Mouse (Mus musculus) heart, embryonic 13.5 days (tissue): ENCODE data around the gene Rps11. TPM values are rescaled to one million over a fixed set of nuclear protein-coding genes. Genes with fewer than 3 reads are reported as not detected.
"Not testable (repeated sequence)": the region's sequence is repeated elsewhere in the genome, so short reads cannot be mapped to it uniquely, and the experiment has no call there.

Experiments used
- ATAC-seq: fragments of 200-750 bp; cut with Nextera tagmentation; 2 replicates; pipeline ENCODE4 v1.8.0; 2017; ENCODE audit warnings: moderate TSS enrichment; ENCODE audit not compliant: insufficient number of reproducible peaks, low FRiP score, low TSS enrichment; ENCODE audit errors: extremely low read depth
- H3K27ac ChIP-seq: fragments of 300-500 bp; sonication (generic); replicated peaks from 2 replicates; pipeline ENCODE4 v1.5.1; 2015; ENCODE audit warnings: moderate library complexity, mild to moderate bottlenecking, inconsistent platforms
- H3K27me3 ChIP-seq: fragments of 300-500 bp; sonication (generic); replicated peaks from 2 replicates; pipeline ENCODE4 v1.6.1; 2015; ENCODE audit warnings: mild to moderate bottlenecking, inconsistent platforms
- H3K36me3 ChIP-seq: fragments of 300-500 bp; sonication (generic); 2 replicates; pipeline ENCODE4 v1.6.1; 2015; ENCODE audit warnings: mild to moderate bottlenecking, inconsistent platforms
- H3K4me1 ChIP-seq: fragments of 300-500 bp; sonication (generic); 2 replicates; pipeline ENCODE4 v1.6.1; 2015; ENCODE audit warnings: inconsistent platforms
- H3K4me2 ChIP-seq: fragments of 300-500 bp; sonication (generic); 2 replicates; pipeline ENCODE4 v1.6.1; 2015; ENCODE audit warnings: inconsistent platforms, mild to moderate bottlenecking, moderate library complexity
- H3K4me3 ChIP-seq: fragments of 300-500 bp; sonication (generic); 2 replicates; pipeline ENCODE4 v1.5.1; 2015; ENCODE audit warnings: moderate library complexity, mild to moderate bottlenecking, inconsistent platforms
- H3K9ac ChIP-seq: fragments of 300-500 bp; sonication (generic); 2 replicates; pipeline ENCODE4 v1.6.1; 2015; ENCODE audit warnings: inconsistent platforms, mild to moderate bottlenecking, moderate library complexity
- H3K9me3 ChIP-seq: fragments of 300-500 bp; sonication (generic); 2 replicates; pipeline ENCODE4 v1.6.1; 2016; ENCODE audit warnings: inconsistent platforms
- WGBS: fragments of 180-500 bp; shearing (Covaris S2); methylation state at CpG from one replicate; pipeline ENCODE4 v1.1.7; 2015; ENCODE audit warnings: mixed read lengths; 5-methylcytosine and 5-hydroxymethylcytosine counted together
- polyA plus RNA-seq: library from polyadenylated mRNA; unstranded; fragments of >200 nt; fragmentation: Nextera tagmentation; extraction: Ambion mirVana; gene quantifications from 2 replicates; pipeline ENCODE4 v1.2.1, GENCODE M21; 2015

The Rps11 gene
- polyA plus RNA-seq, 1 experiment from 2014 or later = 982 TPM

GRCm38 (mm10) chr7:45121966-45122365, 2.3 kb downstream of the Rps11 start:
- Histone ChIP-seq H3K27ac (peak overlapping the region; percentile 21), H3K36me3 (peaks cover 80% of the 10 kb centered on the region), H3K4me3 (peak overlapping the region; percentile 5; the same call in 1 of the 2 replicates), H3K9me3 (no peaks in the 10 kb centered on the region), H3K4me2 (0 out of 2 replicates have a peak overlapping the region, but pooled peaks have one; percentile 76), H3K4me1 (peaks cover 58% of the 10 kb centered on the region), H3K27me3 (no peaks in the 10 kb centered on the region), H3K9ac (peak overlapping the region; percentile 53)
- no peak for ATAC-seq

DNA sequence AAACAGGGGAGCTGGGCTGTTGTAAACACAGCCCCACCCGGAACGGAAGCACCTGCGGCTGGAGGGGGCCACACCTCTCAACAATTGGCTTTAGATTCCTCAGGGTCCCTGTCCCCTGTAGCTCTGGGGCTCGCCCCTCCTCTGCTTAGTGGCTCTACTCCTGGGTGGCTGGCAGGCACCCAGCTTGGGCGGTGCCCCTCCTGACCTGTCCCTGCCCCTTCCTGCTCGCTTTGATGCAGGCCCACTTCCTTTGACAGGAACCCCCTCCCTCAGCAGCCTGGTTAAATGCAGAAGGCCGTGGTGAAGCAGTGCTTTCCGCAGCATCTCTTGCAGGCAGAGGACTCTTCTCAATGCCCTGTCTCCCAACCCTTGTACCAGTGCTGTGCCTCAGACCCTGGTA, 2.8 kb downstream of the Rps11 start:
- no peaks in the 10 kb centered on the region for H3K27me3 ChIP-seq
- H3K4me3 ChIP-seq = peak overlapping the region; percentile 5; the same call in 1 of the 2 replicates
- peak overlapping the region; percentile 53 for H3K9ac ChIP-seq
- H3K36me3 ChIP-seq = peaks cover 74% of the 10 kb centered on the region
- 52% methylated on average over 7 of the region's 8 CpGs for WGBS
- peak overlapping the region; percentile 21 for H3K27ac ChIP-seq
- H3K4me1 ChIP-seq = peaks cover 53% of the 10 kb centered on the region
- no peak for ATAC-seq
- 0 out of 2 replicates have a peak overlapping the region, but pooled peaks have one; percentile 76 for H3K4me2 ChIP-seq
- no peaks in the 10 kb centered on the region for H3K9me3 ChIP-seq

- H3K27ac ChIP-seq = no peak overlapping the region
- 0 out of 2 replicates have a peak overlapping the region, but pooled peaks have one; percentile 16 for H3K9ac ChIP-seq
- H3K27me3 ChIP-seq = no peaks in the 10 kb centered on the region
- H3K4me3 ChIP-seq = no peak overlapping the region
- H3K4me2 ChIP-seq = no peak overlapping the region
- no peaks in the 10 kb centered on the region for H3K9me3 ChIP-seq
- no peak for ATAC-seq
- peaks cover 61% of the 10 kb centered on the region for H3K36me3 ChIP-seq
- peaks cover 47% of the 10 kb centered on the region for H3K4me1 ChIP-seq
- whole genome bisulfite sequencing = 73% methylated on average over 5 of the region's 5 CpGs
These were observed 4.2 kb downstream of the Rps11 start for GRCm38 (mm10) chr7:45119780-45120709.

GRCm38 (mm10) chr7:45118336-45118735, 5.9 kb downstream of the Rps11 start:
- 80% methylated on average over 6 of the region's 6 CpGs for WGBS
- H3K9ac ChIP-seq = no peak overlapping the region
- no peak overlapping the region for H3K4me2 ChIP-seq
- H3K4me3 ChIP-seq = no peak overlapping the region
- no peak overlapping the region for H3K27ac ChIP-seq
- no peaks in the 10 kb centered on the region for H3K9me3 ChIP-seq
- no peaks in the 10 kb centered on the region for H3K27me3 ChIP-seq
- ATAC-seq = no peak
- H3K36me3 ChIP-seq = peaks cover 56% of the 10 kb centered on the region
- H3K4me1 ChIP-seq = peaks cover 50% of the 10 kb centered on the region

- H3K27me3 ChIP-seq = no peaks in the 10 kb centered on the region
- WGBS = 81% methylated on average over 8 of the region's 8 CpGs
- peak overlapping the region; percentile 35 for H3K9ac ChIP-seq
- H3K36me3 ChIP-seq = peaks cover 49% of the 10 kb centered on the region
- no peak overlapping the region for H3K27ac ChIP-seq
- no peak for ATAC-seq
- H3K4me2 ChIP-seq = no peak overlapping the region
- peaks cover 48% of the 10 kb centered on the region for H3K4me1 ChIP-seq
- no peak overlapping the region for H3K4me3 ChIP-seq
- H3K9me3 ChIP-seq = no peaks in the 10 kb centered on the region
These were observed 6.7 kb downstream of the Rps11 start for GRCm38 (mm10) chr7:45117566-45117965.

GRCm38 (mm10) chr7:45113476-45113875, 10.8 kb downstream of the Rps11 start:
- Histone ChIP-seq H3K36me3 (peaks cover 9% of the 10 kb centered on the region), H3K27me3 (no peaks in the 10 kb centered on the region), H3K9ac (no peak overlapping the region), H3K4me1 (peaks cover 34% of the 10 kb centered on the region), H3K9me3 (no peaks in the 10 kb centered on the region), H3K4me2 (no peak overlapping the region), H3K4me3 (no peak overlapping the region), H3K27ac (peak overlapping the region; percentile 56)
- ATAC-seq = no peak
- 17% methylated on average over 2 of the region's 2 CpGs for WGBS

DNA sequence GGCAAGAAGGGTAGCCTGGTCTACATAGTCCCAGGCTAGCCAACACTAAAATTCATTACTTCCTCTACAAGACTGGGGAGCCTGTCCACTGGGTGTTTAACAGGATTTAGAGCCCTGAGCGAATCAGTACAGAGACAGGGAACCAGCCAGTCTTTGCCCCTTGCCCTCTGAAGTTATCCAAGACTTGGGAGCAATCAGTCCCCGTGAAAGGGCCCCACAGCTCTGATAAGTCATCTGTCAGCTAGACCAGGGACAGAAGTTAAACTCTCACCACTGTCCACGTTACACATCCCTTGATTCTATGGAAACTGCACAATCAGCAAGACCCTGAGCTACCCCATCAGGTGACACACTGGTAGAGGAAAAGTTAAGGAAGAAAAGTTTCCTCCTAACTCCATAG, 11.7 kb downstream of the Rps11 start:
- ATAC-seq = no peak
- H3K4me2 ChIP-seq = no peak overlapping the region
- no peak overlapping the region for H3K4me3 ChIP-seq
- 48% methylated on average over 3 of the region's 3 CpGs for WGBS
- H3K27me3 ChIP-seq = no peaks in the 10 kb centered on the region
- no peaks in the 10 kb centered on the region for H3K9me3 ChIP-seq
- H3K36me3 ChIP-seq = no peaks in the 10 kb centered on the region
- H3K4me1 ChIP-seq = peaks cover 26% of the 10 kb centered on the region
- no peak overlapping the region for H3K27ac ChIP-seq
- no peak overlapping the region for H3K9ac ChIP-seq

DNA sequence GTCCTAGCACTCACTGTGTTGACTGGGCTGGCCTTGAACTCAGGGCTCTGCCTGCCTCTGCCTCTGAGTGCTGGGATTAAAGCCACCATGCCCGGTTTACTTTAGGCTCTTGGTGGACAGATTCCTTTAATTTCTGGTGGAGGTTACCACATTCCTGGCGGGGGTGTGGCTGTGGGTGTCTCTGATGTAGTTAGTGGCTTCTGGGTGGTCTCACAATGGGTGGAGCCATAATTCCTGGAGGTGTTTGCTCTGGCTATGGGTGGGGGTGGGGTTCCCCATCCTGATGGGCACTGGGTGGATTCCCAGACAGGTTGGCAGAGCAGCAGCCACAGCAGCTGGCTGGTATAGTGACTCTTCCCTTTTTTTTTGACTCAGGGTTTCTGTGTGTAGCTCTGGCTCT, 12.3 kb downstream of the Rps11 start:
- no peak overlapping the region for H3K4me2 ChIP-seq
- no peak overlapping the region for H3K9ac ChIP-seq
- 55% methylated on average over 2 of the region's 2 CpGs for WGBS
- no peaks in the 10 kb centered on the region for H3K9me3 ChIP-seq
- no peaks in the 10 kb centered on the region for H3K27me3 ChIP-seq
- no peak overlapping the region for H3K27ac ChIP-seq
- no peaks in the 10 kb centered on the region for H3K36me3 ChIP-seq
- ATAC-seq = no peak
- peaks cover 25% of the 10 kb centered on the region for H3K4me1 ChIP-seq
- no peak overlapping the region for H3K4me3 ChIP-seq

- ATAC-seq, H3K4me2 ChIP-seq, H3K27me3 ChIP-seq, H3K4me3 ChIP-seq, H3K27ac ChIP-seq, H3K9me3 ChIP-seq, H3K9ac ChIP-seq, H3K36me3 ChIP-seq: not testable (repeated sequence)
- peaks cover 18% of the 10 kb centered on the region for H3K4me1 ChIP-seq
- 84% methylated on average over 4 of the region's 4 CpGs for whole genome bisulfite sequencing
These were observed 14.2 kb downstream of the Rps11 start for GRCm38 (mm10) chr7:45110089-45110488.

- H3K9me3 ChIP-seq = no peaks in the 10 kb centered on the region
- no peak overlapping the region for H3K4me2 ChIP-seq
- H3K4me1 ChIP-seq = peaks cover 23% of the 10 kb centered on the region
- 42% methylated on average over 5 of the region's 5 CpGs for WGBS
- H3K36me3 ChIP-seq = no peaks in the 10 kb centered on the region
- H3K27ac ChIP-seq = no peak overlapping the region
- H3K9ac ChIP-seq = no peak overlapping the region
- H3K27me3 ChIP-seq = no peaks in the 10 kb centered on the region
- H3K4me3 ChIP-seq = no peak overlapping the region
- no peak for ATAC-seq
These were observed 17.1 kb downstream of the Rps11 start for GRCm38 (mm10) chr7:45107052-45107645.

GRCm38 (mm10) chr7:45106441-45106840, 17.8 kb downstream of the Rps11 start:
- H3K9ac ChIP-seq = no peak overlapping the region
- H3K4me2 ChIP-seq = no peak overlapping the region
- H3K4me3 ChIP-seq = no peak overlapping the region
- H3K36me3 ChIP-seq = no peaks in the 10 kb centered on the region
- no peaks in the 10 kb centered on the region for H3K9me3 ChIP-seq
- 68% methylated on average over 6 of the region's 6 CpGs for WGBS
- no peaks in the 10 kb centered on the region for H3K27me3 ChIP-seq
- H3K4me1 ChIP-seq = peaks cover 26% of the 10 kb centered on the region
- ATAC-seq = no peak
- H3K27ac ChIP-seq = no peak overlapping the region
